Mouse (Mus musculus) heart, adult 8-10 months (tissue): ENCODE results near the gene Apbb2. TPM values are rescaled to one million over a fixed set of nuclear protein-coding genes. Genes with fewer than 3 reads are reported as not detected.

Source experiments
- DNase-seq: peaks from one replicate; pipeline ENCODE4 v3.0.0; 2022; ENCODE audit warnings: low spot score
- total RNA-seq, 4 experiments: library from RNA; stranded (reverse); gene quantifications; 2 replicates each; pipeline ENCODE4 v1.2.4; 2022

The Apbb2 gene
- total RNA-seq, 4 experiments from 2014 or later, result 36.6 to 56.3 (median 46.4) TPM

GRCm38 (mm10) chr5:66341848-66342247 lies 276.7 kb downstream of the Apbb2 start:
- DNase-seq, result no peak

DNA sequence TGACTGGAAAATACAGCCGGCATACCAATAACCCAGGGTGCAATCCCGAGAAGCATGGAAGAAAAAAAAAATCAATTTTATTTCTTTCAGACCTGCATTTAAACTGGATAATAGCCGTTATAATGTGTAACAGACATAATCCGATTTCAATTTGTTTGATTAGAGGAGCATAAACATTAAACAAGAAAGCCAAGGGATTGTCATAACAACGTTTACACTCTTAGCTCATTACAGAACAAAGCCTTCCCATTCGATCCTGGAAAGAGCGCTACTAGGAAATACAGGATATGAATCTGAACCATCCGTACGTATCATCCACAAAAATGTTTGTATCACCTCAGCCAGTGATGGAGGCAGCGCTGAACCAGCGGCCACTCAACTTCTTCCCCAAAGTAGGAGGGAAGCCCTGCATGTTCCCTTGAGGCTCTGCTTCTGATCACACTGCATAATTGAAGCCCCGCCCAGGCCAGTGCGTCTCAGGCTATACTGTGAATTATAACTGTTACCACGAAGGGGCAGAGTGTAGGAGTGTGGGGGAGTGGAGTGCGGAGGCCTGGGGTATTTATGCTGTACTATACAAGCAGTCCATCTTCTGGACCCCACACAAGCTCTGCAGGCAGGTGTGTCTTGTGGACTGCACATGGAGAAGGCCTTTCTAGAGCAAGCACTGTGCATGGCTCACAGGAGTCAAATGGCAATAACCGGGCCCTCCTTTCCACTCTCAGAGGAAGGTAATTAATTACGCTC lies 278.1 kb downstream of the Apbb2 start:
- DNase-seq, result no peak

DNA sequence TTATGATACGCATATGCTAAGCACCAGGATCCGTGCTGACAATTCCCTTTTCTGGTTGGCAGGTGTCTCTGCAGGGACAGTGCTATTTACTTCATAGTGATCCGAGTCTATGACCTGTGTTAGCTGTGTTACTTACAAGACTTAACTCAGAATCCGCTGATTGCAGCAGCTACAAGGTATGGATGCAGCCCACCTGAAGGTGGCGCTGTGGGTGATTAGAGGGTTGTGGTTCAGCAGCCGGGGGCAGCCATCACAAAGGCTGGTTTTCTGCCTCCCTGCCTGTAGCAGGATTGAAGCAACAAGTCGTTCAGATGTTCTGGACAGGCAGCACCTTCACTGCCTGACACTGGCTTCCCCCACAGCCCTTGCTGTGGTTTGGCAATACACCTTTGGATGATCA lies 280.0 kb downstream of the Apbb2 start:
- DNase-seq, result no peak

DNA sequence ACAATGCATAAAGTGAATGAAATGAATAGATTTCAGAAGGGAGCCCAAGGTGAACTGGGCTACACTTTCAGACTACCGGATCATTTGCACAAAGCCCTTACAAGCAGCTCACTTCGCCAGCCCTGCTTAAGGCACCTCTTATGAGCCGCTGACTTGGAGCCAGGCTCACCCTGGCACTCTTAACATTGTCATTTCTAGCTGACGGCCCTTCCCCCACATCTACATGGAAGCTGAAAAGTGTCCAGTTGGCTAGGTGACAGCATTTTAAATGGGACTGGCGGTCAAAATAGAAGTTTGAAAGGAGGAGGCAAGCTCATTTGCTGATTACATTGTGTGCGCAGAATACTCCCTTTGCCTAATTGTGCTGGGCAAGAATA lies 280.6 kb downstream of the Apbb2 start:
- DNase-seq, result peak; percentile 73

- DNase-seq, result peak; percentile 19
These were observed 281.3 kb downstream of the Apbb2 start for GRCm38 (mm10) chr5:66337025-66337968.

- no peak for DNase-seq
These were observed 287.8 kb downstream of the Apbb2 start for GRCm38 (mm10) chr5:66330806-66331205.

- DNase-seq, result no peak
These were observed 289.8 kb downstream of the Apbb2 start for GRCm38 (mm10) chr5:66328766-66329165.

DNA sequence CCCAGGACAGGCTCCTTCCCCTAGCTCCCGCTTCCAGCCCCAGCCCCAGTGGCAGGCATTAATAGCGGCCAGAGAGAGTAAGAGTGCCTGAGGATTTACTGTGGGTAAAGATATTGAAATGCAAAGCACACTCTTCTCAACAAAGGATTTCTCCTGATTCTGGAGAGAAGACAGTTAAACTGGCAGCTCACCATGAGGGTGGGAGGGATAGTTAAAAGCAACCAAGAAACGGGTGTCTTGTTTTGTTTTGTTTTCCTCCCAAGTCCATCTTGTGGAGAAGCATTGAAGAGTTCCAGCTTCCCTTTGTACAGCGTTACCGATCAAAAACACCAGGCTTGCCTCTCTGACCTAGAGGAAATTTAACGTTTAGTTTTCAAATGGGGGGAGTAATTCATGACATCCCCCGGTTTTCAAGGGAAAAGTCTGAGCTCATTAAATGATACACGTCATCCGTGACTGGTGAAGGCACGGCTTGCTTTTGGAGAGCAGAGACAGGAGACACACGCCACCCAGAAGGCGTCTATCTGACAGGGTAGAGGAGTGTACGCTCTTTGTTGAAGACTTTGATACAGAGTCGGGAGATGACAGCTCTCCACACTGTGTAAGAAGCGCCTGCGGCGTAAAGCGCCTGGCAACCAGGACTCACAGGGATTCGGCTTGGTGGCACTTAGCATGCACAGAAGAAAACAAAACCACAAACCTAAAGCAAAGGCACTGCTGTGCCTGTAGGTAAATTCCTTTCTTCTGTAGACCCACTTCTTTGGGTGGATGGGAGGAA lies 290.4 kb downstream of the Apbb2 start:
- no peak for DNase-seq

DNA sequence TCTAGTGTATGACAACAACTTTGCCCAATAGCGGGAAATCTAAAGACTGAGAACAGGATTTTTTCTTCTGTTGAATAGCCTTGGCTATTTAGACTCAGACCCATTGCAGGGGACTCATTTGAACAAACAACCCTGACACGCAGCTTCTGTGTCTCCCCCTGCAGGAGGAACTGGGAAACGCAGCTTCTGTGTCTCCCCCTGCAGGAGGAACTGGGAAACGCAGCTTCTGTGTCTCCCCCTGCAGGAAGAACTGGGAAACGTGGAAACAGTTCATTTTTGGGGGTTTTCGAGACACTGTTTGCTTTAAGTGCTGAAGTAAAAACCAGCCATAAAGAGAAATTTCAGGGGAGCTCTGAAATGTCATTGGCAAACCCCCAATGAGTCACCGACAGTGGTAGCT lies 292.2 kb downstream of the Apbb2 start:
- no peak for DNase-seq

- DNase-seq, result peak; percentile 60
These were observed 295.0 kb downstream of the Apbb2 start for GRCm38 (mm10) chr5:66323603-66324002.

DNA sequence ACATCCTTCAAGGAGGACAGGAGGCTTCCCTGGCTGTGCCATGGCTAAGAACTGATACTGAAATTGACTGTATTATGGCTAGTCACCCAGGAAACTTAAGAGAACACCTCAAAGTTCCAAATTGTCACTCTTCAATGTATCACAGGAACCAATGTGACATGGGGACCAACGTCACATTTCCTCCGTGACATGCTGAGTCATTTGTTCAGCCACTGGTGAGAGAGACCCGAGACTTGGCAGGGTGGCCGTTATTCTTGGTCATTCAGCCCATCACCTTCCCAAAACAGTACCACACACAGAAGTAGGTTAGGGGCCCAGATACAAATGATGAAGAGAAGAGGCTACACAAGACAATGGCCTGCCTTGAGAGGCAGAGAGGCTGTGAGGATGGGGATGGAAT lies 295.5 kb downstream of the Apbb2 start:
- DNase-seq, result no peak

DNA sequence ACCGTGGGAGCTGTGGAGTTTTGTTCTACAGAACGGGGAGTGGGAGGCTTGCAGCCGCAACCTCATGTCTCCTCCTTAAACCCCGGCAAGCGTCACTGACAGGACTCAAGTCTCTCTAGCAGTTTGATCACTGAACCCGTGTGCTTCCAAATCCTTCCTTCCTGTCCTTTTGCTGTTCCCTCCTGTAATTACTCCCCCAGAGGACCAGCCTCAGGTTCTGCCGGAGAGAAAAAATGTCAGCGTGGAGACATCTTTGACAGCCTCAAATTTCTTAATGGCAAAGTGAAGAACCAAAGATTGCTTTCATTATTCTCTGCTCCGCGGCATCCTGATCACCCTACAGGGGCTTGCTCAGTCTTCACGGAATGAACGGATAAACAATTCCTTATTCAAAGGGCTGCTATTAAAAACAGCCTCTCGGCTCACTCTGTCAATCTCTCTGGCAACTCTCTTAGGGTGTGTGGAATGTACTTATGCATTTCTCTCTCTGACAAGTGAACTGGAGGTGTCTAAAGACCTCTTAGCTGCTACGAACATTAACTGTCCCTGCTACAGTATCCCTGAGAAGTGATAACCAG lies 298.7 kb downstream of the Apbb2 start:
- no peak for DNase-seq

DNA sequence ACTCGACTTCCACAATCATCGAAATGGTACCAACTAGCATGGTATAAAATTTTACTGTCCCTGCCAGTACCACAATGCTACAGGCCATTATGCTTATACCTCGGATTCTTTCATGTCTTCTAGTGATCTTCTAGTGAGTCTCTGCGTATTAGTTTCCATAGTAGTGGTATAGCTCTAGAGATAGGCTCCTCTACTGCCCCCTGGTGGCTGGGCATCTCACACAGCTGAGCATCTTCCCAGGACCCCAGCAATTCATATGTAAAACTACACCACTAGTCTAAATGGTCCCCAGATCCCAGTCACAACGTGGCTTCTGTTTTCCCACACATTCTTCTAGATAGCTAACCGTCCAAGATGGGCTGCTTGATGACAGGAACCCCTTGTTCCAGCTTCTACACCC lies 299.2 kb downstream of the Apbb2 start:
- peak; percentile 35 for DNase-seq

DNA sequence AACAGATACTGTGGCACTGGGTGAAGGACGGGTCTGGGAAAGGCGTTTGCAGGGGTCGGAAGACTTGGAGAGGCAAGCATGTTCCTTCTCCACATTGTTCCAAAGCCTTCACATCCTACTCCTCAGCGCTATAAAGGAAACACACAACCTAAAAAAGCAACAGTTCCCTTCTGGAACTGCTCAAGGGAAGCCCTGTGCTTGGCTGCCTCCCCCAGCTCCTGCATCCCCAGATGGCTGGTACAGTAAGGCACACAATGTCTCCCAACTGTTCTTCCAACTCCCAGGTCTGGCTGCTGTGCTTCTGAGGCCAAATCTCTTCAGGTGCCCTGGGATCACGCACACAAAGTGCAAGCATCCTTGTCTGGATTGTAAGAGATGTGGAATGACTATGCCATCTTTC lies 302.8 kb downstream of the Apbb2 start:
- DNase-seq, result no peak

DNA sequence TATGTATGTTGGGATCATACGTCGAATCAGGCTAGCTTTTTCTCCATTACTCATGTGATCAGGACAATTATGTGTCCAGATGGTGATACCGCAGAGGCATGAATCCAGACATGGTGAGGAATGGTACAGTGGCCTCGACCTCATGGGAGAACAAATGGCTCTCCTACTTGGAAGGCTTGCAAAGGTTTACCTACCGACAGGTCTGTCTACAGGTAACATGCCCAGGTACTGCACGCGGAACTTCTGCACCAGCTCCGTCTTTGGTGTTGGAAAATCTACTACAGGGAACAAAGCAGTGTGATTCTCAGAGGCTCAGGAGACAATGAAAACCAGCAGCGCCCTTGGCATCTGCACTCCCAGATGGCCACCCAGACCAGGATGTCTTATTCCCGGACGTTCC lies 307.8 kb downstream of the Apbb2 start:
- no peak for DNase-seq

- no peak for DNase-seq
These were observed 308.3 kb downstream of the Apbb2 start for GRCm38 (mm10) chr5:66310328-66310727.

DNA sequence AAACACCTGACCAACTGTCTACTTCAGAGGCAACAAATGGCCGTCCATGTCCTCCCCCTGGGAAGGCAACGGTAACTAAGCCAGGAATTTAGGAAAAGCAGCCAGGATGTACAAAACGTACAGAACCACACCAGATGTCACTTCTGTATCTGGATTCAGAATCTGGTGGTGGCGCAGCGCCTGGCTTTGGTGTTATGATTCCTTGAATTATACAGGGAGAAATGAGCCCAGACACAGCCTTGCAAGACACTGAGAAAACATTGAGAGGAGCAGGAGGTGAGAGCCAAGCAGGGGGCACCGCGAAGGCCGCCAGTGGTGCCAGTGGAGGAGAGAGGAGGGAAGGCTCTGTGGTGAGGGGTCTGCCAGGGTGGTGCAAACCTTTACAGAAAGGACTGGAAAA lies 313.1 kb downstream of the Apbb2 start:
- DNase-seq, result no peak

GRCm38 (mm10) chr5:66304300-66305067 lies 314.1 kb downstream of the Apbb2 start:
- no peak for DNase-seq

- no peak for DNase-seq
These were observed 315.7 kb downstream of the Apbb2 start for GRCm38 (mm10) chr5:66302873-66303272.

DNA sequence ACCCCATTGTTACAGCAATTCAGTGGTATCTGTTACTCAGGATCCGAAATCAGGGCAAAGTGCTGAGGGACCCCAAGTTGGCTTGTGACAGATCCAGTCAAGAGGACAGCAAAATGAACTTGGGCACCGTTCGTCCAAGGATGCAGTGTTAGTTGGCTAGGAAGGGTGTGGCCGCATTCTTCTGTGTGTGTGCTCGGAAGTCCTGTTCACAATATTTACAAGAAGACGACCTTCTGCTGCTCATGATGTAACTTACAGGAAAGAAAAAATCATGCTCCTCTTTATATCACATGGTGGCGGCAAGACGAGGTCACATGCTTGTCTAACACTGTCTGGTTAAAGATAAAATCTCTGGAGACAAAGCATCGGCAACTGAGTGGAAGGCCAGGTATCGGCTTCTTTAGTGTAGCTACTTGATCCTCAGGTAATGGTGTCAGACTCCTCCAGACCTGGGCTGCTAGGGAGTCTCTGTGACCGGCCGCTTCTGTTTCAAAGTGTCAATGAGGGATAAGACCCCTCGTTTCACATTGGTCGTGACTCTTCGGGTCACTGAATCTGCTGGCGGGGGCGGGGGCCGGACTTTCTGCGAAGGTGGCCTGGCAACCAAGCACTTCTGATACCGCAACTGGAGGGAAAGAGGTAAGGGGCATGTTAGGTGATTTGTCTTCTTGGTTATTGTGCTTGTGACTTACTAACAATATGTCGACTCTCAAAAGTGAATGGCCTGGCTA lies 316.3 kb downstream of the Apbb2 start:
- DNase-seq, result no peak
